Mouse (Mus musculus) CD4-positive, CD25-positive, alpha-beta regulatory T cell (primary cell): ENCODE measurements around the gene Mycbpap. TPM values are rescaled to one million over a fixed set of nuclear protein-coding genes. Genes with fewer than 3 reads are reported as not detected.

ENCODE experiments used
- polyA plus RNA-seq: library from polyadenylated mRNA; unstranded; fragments of 100-300 nt; shearing (Covaris generic); gene quantifications from one replicate; pipeline ENCODE4 v1.2.1, GENCODE M21; 2017

The Mycbpap gene
- polyA plus RNA-seq: not detected

DNA sequence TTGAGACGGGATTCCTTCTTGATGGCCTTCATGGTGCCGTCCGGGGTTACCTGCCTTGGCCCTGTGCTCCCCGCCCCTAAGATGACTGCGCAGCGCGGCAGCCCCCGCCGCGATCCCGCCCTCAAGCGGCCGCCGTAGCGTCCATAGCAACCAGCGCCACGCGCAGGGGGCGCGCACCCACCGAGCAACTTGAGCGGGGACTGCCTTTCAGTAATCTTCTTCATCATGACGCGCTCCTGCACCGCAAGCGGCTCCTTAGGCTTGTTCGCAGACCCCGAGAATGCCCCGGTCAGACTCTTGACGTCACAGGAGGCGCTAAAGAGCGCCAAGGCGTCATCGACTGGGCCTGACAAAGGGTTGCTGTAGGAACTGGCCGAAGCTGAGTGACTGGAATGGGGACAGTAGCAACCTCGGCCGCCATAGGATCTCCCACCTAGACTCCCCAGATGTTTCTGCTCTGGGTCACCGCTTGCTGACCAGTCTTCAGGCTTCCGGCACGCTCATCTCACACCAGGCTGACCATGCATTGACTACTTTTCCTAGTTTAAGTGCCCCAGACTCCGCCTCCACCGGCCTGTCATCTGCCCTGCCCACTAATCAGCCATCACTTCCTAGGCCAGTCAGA lies at the start of gene Mycbpap:
Mycbpap (minus strand) TSS at position 524 of the 625 bp plus-strand sequence.

DNA sequence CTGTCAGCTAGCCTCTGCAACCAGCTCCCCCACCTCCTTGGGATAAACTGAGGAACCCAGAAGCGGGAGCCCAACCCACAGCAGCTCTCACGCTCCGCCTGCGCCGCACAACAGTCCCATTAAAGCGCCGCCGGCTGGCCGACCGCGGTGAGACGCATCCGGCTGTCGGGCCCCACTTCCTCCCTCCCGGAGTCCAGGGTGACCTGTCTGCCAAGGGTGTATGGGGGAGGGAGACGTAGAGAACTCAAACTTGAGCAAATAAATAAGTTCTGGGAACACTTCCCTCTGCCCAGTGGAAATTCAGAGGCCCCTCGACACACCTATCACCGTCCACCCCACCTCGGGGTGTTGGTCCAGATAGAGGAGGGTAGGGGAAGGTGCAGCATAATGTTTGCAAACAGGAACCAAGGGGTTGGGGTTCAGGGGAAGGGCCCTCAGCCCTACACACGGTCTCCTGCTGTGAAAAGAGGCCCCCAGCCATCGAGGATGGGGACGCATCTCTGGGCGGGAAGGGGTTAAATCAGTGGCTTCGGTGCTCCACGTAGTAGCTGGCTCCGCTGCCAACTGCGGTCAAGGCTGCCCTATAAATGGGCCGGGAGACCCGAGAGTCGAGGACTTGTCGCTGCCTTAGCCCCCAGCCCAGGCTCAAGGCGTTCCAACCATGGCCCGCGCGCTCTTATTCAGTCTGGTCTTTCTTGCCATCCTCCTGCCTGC lies 43.1 kb upstream of the Mycbpap start, which contains the start of gene Chad:
Chad (plus strand) TSS at position 611 of the 714 bp plus-strand sequence.

DNA sequence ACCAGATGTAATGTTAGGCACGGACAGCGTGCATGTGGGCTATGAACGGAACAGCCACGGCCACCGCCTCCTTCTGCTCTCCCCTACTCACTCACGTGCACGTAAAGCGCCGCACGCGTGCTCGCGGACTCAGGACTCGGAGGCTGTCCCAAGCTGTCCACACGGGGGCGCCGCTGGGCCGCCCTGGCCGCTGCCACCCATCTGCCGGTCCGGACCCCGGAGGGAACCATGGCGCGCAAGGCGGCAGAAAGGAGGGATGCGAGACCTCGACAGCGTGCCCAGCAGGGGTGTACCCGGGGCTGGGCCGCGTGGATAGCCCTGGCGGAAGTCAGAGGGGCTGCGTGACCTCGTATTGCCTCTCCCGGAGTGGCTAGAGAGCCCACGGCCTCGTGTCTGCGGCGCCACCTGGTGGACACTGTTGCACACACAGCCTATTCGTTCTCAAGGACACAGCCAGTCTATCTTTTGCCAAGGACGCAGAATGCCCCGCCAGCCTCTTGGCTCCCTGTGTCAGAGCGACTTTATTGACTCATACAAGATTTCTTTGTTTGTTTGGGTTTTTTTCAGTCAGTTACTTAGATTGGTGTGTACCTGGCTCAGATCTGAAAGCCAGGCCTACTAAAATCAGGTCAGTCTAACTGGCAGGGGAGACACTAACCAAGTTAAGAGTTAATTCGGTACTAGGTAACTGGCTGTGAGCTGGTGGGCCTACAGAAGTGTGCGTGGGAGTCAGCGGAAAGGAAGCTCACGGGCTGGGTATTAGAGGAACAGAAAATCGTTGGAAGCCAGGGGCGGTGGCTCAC lies 27.5 kb upstream of the Mycbpap start, which contains the start of gene Rsad1:
Rsad1 (minus strand) TSS at position 368 of the 803 bp plus-strand sequence.

DNA sequence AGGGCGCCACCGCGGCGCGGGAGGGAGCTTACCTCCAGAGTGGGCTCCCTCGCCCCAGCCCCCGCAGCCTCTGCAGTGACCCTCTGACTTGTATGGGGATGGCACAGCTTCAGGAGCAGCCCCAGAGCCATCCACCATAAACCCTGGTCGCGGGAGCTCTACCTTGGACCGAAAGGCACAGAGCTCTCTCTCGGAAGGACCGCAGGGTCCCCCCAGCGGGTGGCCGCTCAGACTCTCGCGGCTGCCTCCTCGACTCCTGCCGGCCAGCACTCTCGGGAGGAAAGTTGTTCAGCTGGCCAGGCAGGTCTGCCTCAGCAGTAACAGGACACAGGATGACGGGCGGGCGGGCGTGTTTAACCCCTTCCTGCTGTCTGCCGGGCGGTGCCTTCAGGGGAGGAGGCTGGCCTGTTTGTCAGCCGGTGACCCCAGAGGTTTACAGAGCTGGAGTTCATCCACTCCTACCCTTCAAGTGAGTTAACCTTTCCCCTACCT lies 21.8 kb downstream of the Mycbpap start, which contains the start of gene Epn3:
Epn3 (minus strand) TSS at position 314 of the 492 bp plus-strand sequence.

DNA sequence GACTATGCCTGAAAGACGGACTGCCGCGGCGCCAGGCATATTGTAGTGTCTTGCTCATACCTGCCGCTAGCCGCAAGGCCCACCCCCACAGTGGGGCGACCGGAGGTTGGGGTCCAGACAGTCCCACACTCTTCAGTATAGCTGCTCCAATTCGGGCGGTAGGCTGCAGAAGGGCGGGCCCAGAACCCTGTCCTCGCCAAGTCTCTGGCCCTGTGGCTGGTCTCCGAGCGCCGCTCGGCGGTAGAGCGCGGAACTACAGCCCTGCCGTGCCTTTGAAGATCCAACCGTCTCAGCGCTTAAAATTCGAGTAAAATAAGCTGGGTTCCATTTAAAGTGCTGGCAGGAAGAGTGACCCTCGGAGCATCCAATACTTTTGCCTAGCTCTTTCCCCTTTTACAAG lies 35.5 kb downstream of the Mycbpap start, which contains the start of gene Spata20:
Spata20 (minus strand) TSS at position 179 of the 400 bp plus-strand sequence.

DNA sequence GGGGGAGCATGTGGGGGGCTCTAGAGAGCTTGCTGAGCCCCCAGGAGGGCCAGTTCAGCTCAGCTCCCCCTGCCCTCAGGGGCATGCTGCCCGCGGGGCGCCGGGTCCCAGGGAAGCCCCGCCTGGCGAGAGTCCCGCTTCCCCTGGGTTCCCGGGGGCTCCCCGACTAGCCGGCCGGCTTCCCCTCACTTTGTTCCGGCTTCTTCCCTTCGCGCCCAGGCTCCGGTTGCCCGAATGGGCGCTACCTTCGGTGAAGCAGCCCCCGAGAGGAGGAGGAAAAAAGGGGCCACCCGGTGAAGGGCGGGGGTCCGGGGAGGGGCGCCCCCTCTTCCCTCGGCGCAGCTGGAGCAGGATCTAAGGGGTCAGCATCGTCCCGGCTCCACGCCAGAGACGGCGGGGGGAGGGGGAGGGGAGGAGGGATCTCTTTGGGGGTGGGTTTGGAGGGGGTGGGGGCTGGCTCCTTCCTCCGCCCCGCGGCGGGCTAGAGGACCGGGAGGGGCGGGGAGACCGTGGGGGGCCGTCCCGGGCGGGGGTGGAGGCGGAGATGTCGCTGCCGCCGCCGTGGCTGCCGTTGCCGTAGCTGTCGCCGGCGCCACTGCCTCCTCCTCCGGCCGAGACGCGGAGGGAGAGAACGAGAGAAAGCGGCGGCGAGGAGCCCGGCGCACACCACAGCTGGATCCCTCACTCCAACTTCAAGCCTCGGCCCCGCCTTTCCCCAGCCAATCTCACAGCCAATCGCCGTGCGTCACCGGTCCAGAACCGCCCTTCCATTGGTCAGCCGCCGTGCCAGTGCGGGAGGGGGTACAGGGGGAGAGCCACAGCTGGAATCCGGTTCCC lies 47.6 kb downstream of the Mycbpap start, which contains the start of gene Cacna1g:
Cacna1g (minus strand) TSS at position 492 of the 837 bp plus-strand sequence.

Other genes starting within 250 kb of the Mycbpap start
- 0.97 TPM for gene Gm21885, start 239.9 kb downstream of the Mycbpap start, polyA plus RNA-seq
- gene Luc7l3, start 199.8 kb downstream of the Mycbpap start, polyA plus RNA-seq: 90.1 TPM
- gene Ankrd40, start 193.7 kb downstream of the Mycbpap start, polyA plus RNA-seq: 47.6 TPM
- gene Abcc3, start 128.7 kb downstream of the Mycbpap start, polyA plus RNA-seq: 2.6 TPM
- not detected for gene Cacna1g, start 47.5 kb downstream of the Mycbpap start, polyA plus RNA-seq
- not detected for gene Spata20, start 35.6 kb downstream of the Mycbpap start, polyA plus RNA-seq
- gene Epn3, start 21.8 kb downstream of the Mycbpap start, polyA plus RNA-seq: not detected
- gene Rsad1, start 27.5 kb upstream of the Mycbpap start, polyA plus RNA-seq: 4.3 TPM
- 0.20 TPM for gene Chad, start 43.3 kb upstream of the Mycbpap start, polyA plus RNA-seq
- 6.1 TPM for gene Acsf2, start 80.1 kb upstream of the Mycbpap start, polyA plus RNA-seq
- 60.2 TPM for gene Lrrc59, start 108.0 kb upstream of the Mycbpap start, polyA plus RNA-seq
- 59.5 TPM for gene Mrpl27, start 132.0 kb upstream of the Mycbpap start, polyA plus RNA-seq
- gene Eme1, start 132.2 kb upstream of the Mycbpap start, polyA plus RNA-seq: 1.7 TPM
- gene Xylt2, start 155.8 kb upstream of the Mycbpap start, polyA plus RNA-seq: 44.2 TPM
- not detected for gene Gm11541, start 182.8 kb upstream of the Mycbpap start, polyA plus RNA-seq
- 0.23 TPM for gene Cdc34b, start 220.0 kb upstream of the Mycbpap start, polyA plus RNA-seq